Mouse (Mus musculus) mammary gland, adult 2 months (tissue): ENCODE measurements around the gene Slc5a11. TPM values are rescaled to one million over a fixed set of nuclear protein-coding genes. Genes with fewer than 3 reads are reported as not detected.

Source experiments
- polyA plus RNA-seq: library from polyadenylated mRNA; depleted of rRNA; stranded (reverse); fragments of >200 nt; gene quantifications from 2 replicates; pipeline ENCODE4 v1.2.3, GENCODE M21; 2012; ENCODE audit warnings: low replicate concordance; rRNA removed

The Slc5a11 gene
- polyA plus RNA-seq, result 0.19 and 5.1 TPM in 2 replicates

GRCm38 (mm10) chr7:123214365-123215075 lies at the start of gene Slc5a11:
Gene Slc5a11 (plus strand): TSS chr7:123214780.

Other genes with a start within 250 kb of the Slc5a11 start
- gene Rbbp6, start 249.1 kb upstream of the Slc5a11 start, polyA plus RNA-seq, result 6.5 and 13.6 TPM in 2 replicates
- 44.8 and 46.3 TPM in 2 replicates for gene Tnrc6a, start 90.9 kb upstream of the Slc5a11 start, polyA plus RNA-seq
- 17.4 and 21.3 TPM in 2 replicates for gene Lcmt1, start 155.0 kb downstream of the Slc5a11 start, polyA plus RNA-seq
- 32.0 and 55.2 TPM in 2 replicates for gene Arhgap17, start 155.1 kb downstream of the Slc5a11 start, polyA plus RNA-seq
- gene Aqp8, start 247.5 kb downstream of the Slc5a11 start, polyA plus RNA-seq, result 0.67 TPM in 1 of 2 replicates, not detected in the other